Mouse (Mus musculus) embryonic fibroblast, embryonic 13.5 days (primary cell): ENCODE measurements around the gene Ahnak2. TPM values are rescaled to one million over a fixed set of nuclear protein-coding genes. Genes with fewer than 3 reads are reported as not detected.
A peak's percentile ranks its signal among the peaks of the same experiment; 100 is the strongest.

Experiments
- H3K27ac ChIP-seq: 2 replicates; pipeline ENCODE4 v1.5.1; 2012; ENCODE audit warnings: low read length, control low read depth, inconsistent platforms; ENCODE audit not compliant: insufficient read depth
- H3K4me1 ChIP-seq: 2 replicates; pipeline ENCODE4 v1.6.1; 2011; ENCODE audit warnings: low read length; ENCODE audit not compliant: control insufficient read depth, insufficient read depth
- H3K4me3 ChIP-seq: 2 replicates; pipeline ENCODE4 v1.5.1; 2011; ENCODE audit warnings: mild to moderate bottlenecking, control low read depth, low read length; ENCODE audit not compliant: insufficient read depth
- CTCF ChIP-seq: IDR thresholded peaks from 2 replicates; pipeline ENCODE4 v1.5.1; 2011; ENCODE audit warnings: mild to moderate bottlenecking, control low read depth, low read length, moderate library complexity, borderline replicate concordance; ENCODE audit not compliant: insufficient read depth
- POLR2A ChIP-seq: IDR thresholded peaks from 2 replicates; pipeline ENCODE4 v1.6.1; 2011; ENCODE audit warnings: low read depth, mild to moderate bottlenecking, control low read depth, low read length, moderate library complexity
- polyA plus RNA-seq: library from polyadenylated mRNA; stranded (reverse); fragments of >200 nt; gene quantifications from 2 replicates; pipeline ENCODE4 v1.2.4, GENCODE M21; 2011; ENCODE audit warnings: low read depth; ENCODE audit not compliant: missing spikeins, insufficient read length

Ahnak2 gene
- polyA plus RNA-seq, 1 experiment: 170 TPM

DNA sequence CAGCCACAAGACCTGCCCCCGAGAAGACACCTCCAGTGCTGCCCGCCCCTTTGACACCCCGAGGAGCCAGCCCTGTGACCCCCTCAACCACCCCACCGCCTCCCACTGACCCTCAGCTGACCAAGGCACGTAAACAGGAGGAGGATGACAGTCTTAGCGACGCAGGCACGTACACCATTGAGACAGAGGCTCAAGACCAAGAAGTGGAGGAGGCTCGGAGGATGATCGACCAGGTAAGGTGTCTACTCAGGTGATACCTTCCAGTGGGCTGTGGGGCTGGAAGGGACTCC lies 65.9 kb downstream of the Ahnak2 start:
- Histone ChIP-seq H3K27ac (no peak overlapping the region), H3K4me3 (no peak overlapping the region), H3K4me1 (no peaks in the 10 kb centered on the region)
- no peak for TF ChIP-seq POLR2A

DNA sequence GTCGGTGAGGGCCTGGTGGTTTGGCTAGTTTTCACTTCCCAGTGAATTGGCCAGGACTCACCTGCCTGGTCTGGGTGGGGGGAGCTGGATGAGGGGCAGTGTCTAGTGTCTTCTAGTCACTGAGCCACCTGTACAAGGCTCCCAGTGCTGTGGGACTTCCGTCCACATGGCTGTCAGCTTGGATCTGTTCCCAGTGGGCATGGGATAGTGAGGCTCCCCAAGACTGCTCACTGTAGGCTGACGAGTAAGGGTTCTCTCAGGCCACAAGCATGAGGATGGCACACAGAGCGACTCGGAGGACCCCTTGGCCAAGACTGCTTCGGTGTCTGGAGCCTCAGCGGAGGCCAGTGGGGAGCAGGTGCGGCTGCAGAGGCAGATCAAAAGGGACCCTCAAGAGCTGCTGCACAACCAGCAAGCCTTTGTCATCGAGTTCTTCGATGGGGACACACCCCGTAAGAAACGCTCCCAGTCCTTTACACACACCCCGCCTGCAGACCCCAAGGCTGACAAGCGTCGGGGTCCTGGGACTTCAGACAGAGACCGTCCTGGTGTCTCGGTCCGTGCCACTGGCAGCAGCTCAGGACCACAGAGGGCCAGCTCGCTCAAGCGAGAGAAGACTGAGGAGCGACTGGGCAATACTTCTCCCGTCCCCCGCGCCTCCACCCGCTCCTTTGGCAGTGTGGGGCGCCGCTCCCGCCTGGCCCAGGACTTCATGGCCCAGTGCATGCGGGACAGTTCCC lies 66.4 kb downstream of the Ahnak2 start:
- H3K4me3 ChIP-seq: no peak overlapping the region
- no peaks in the 10 kb centered on the region for H3K4me1 ChIP-seq
- TF ChIP-seq CTCF: no peak
- TF ChIP-seq POLR2A: no peak
- H3K27ac ChIP-seq: no peak overlapping the region

GRCm38 (mm10) chr12:112734881-112735655 lies 67.4 kb downstream of the Ahnak2 start:
- Histone ChIP-seq H3K4me1 (no peaks in the 10 kb centered on the region), H3K4me3 (no peak overlapping the region), H3K27ac (no peak overlapping the region)
- TF ChIP-seq POLR2A (no peak), CTCF (no peak)

GRCm38 (mm10) chr12:112734108-112734820 lies 68.2 kb downstream of the Ahnak2 start:
- H3K27ac ChIP-seq: no peak overlapping the region
- TF ChIP-seq POLR2A: no peak
- no peaks in the 10 kb centered on the region for H3K4me1 ChIP-seq
- H3K4me3 ChIP-seq: no peak overlapping the region

- no peak overlapping the region for H3K4me3 ChIP-seq
Observed at GRCm38 (mm10) chr12:112732591-112732990, 69.9 kb downstream of the Ahnak2 start.

GRCm38 (mm10) chr12:112730808-112731207 lies 71.6 kb downstream of the Ahnak2 start:
- Histone ChIP-seq H3K4me3 (no peak overlapping the region), H3K4me1 (no peaks in the 10 kb centered on the region), H3K27ac (no peak overlapping the region)
- TF ChIP-seq CTCF: no peak
- no peak for TF ChIP-seq POLR2A

More at GRCm38 (mm10) chr12:112732591-112732990, 69.9 kb downstream of the Ahnak2 start:
- no peak overlapping the region for H3K27ac ChIP-seq
- TF ChIP-seq POLR2A (no peak), CTCF (no peak)
- no peaks in the 10 kb centered on the region for H3K4me1 ChIP-seq

DNA sequence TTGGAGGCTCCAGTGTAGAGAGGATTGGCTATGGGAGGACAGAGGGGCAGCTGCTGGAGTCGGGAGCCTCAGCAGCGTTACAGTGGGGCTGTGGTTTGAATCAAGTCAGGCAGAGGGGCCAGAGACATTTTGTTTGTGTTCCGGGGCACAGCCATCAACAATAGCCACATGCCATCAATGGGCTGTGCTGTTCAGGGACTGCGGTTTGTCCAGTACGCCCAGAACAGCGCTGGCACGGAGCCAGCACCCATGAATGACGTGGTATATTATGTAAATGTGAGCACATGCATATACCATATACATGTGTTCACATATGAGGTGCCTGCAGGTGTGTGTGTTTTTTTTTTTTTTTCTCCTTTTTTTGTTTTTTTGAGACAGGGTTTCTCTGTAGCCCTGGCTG lies 74.7 kb downstream of the Ahnak2 start:
- Histone ChIP-seq H3K4me1 (no peaks in the 10 kb centered on the region; the same call in 1 of the 2 replicates), H3K27ac (no peak overlapping the region), H3K4me3 (no peak overlapping the region)
- TF ChIP-seq CTCF (no peak), POLR2A (no peak)

- TF ChIP-seq POLR2A: no peak
- TF ChIP-seq CTCF: no peak
- no peaks in the 10 kb centered on the region; the same call in 1 of the 2 replicates for H3K4me1 ChIP-seq
- no peak overlapping the region for H3K27ac ChIP-seq
- no peak overlapping the region for H3K4me3 ChIP-seq
Observed at GRCm38 (mm10) chr12:112724077-112724805, 78.2 kb downstream of the Ahnak2 start.

DNA sequence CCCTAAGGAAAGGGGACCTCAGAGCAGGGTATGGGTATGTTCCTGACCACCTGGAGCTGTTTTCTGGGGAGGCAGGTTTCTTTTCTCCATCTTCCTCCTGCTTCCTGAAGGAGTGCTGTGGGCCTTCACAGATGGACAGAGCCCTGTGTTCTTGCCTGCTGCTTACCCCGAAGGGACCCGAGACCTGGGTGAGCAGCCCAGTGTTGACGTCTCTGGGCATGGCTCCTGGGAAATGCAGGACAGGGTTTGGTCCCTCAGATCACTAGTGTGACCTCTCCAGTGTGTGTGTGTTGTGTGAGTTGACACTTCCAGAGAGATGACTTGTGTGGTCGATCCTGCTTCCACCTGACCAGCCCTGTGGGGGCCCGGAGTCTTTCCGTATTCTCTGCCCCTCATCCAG lies 79.0 kb downstream of the Ahnak2 start:
- Histone ChIP-seq H3K27ac (no peak overlapping the region), H3K4me3 (peak overlapping the region; percentile 71), H3K4me1 (no peaks in the 10 kb centered on the region; the same call in 1 of the 2 replicates)
- TF ChIP-seq POLR2A (no peak), CTCF (no peak)

- H3K4me3 ChIP-seq: peak overlapping the region; percentile 71
- H3K4me1 ChIP-seq: no peaks in the 10 kb centered on the region; the same call in 1 of the 2 replicates
- TF ChIP-seq CTCF (no peak), POLR2A (no peak)
- H3K27ac ChIP-seq: no peak overlapping the region; the same call in 1 of the 2 replicates
Observed at GRCm38 (mm10) chr12:112723028-112723330, 79.5 kb downstream of the Ahnak2 start.
